Mouse (Mus musculus) heart, embryonic 10.5 days (tissue): Measurements from ENCODE around the gene Otx2. TPM values are rescaled to one million over a fixed set of nuclear protein-coding genes. Genes with fewer than 3 reads are reported as not detected.
"Not testable (repeated sequence)": the region's sequence is repeated elsewhere in the genome, so short reads cannot be mapped to it uniquely, and the experiment has no call there.

ENCODE experiments used
- DNase-seq: peaks from one replicate; pipeline ENCODE4 v3.0.0-alpha.2; 2017; ENCODE audit warnings: low spot score
- H3K27ac ChIP-seq: fragments of 300-500 bp; sonication (generic); 2 replicates; pipeline ENCODE4 v1.5.1; 2016; ENCODE audit warnings: mild to moderate bottlenecking
- H3K27me3 ChIP-seq: fragments of 300-500 bp; sonication (generic); 2 replicates; pipeline ENCODE4 v1.6.1; 2016; ENCODE audit warnings: mild to moderate bottlenecking; ENCODE audit not compliant: poor library complexity, insufficient read depth, severe bottlenecking
- H3K36me3 ChIP-seq: fragments of 300-500 bp; sonication (generic); 2 replicates; pipeline ENCODE4 v1.6.1; 2016; ENCODE audit warnings: mild to moderate bottlenecking, moderate library complexity
- H3K4me1 ChIP-seq: fragments of 300-500 bp; sonication (generic); 2 replicates; pipeline ENCODE4 v1.6.1; 2016; ENCODE audit warnings: mild to moderate bottlenecking
- H3K4me3 ChIP-seq: fragments of 300-500 bp; sonication (generic); 2 replicates; pipeline ENCODE4 v1.5.1; 2016; ENCODE audit warnings: mild to moderate bottlenecking, moderate library complexity
- H3K9me3 ChIP-seq: fragments of 300-500 bp; sonication (generic); 2 replicates; pipeline ENCODE4 v1.6.1; 2016; ENCODE audit warnings: mild to moderate bottlenecking, moderate library complexity
- WGBS: fragments of 180-500 bp; shearing (Covaris S2); methylation state at CpG from one replicate; pipeline ENCODE4 v1.1.7; 2016; 5-methylcytosine and 5-hydroxymethylcytosine counted together
- polyA plus RNA-seq: library from polyadenylated mRNA; unstranded; fragments of >200 nt; fragmentation: Nextera tagmentation; extraction: Ambion mirVana; gene quantifications from 2 replicates; pipeline ENCODE4 v1.2.1, GENCODE M21; 2016

Otx2 gene
- polyA plus RNA-seq, 1 experiment from 2014 or later: 0.20 TPM

GRCm38 (mm10) chr14:48629404-48629803, 44.2 kb downstream of the Otx2 start:
- no peaks in the 10 kb centered on the region for H3K9me3 ChIP-seq
- H3K4me1 ChIP-seq: no peaks in the 10 kb centered on the region
- DNase-seq: no peak
- whole genome bisulfite sequencing: 79% methylated on average over 9 of the region's 9 CpGs
- H3K27ac ChIP-seq: no peak overlapping the region
- no peaks in the 10 kb centered on the region for H3K27me3 ChIP-seq
- H3K4me3 ChIP-seq: no peak overlapping the region
- H3K36me3 ChIP-seq: no peaks in the 10 kb centered on the region

GRCm38 (mm10) chr14:48626271-48626670, 47.3 kb downstream of the Otx2 start:
- no peak for DNase-seq
- H3K27ac ChIP-seq: no peak overlapping the region
- H3K4me3 ChIP-seq: no peak overlapping the region
- no peaks in the 10 kb centered on the region for H3K36me3 ChIP-seq
- no peaks in the 10 kb centered on the region for H3K4me1 ChIP-seq
- no peaks in the 10 kb centered on the region for H3K27me3 ChIP-seq
- 69% methylated on average over 4 of the region's 4 CpGs for WGBS
- no peaks in the 10 kb centered on the region for H3K9me3 ChIP-seq

GRCm38 (mm10) chr14:48625331-48625694, 48.3 kb downstream of the Otx2 start:
- no peaks in the 10 kb centered on the region for H3K9me3 ChIP-seq
- H3K4me1 ChIP-seq: no peaks in the 10 kb centered on the region
- H3K36me3 ChIP-seq: no peaks in the 10 kb centered on the region
- no peak for DNase-seq
- WGBS: 76% methylated on average over 6 of the region's 6 CpGs
- H3K27me3 ChIP-seq: no peaks in the 10 kb centered on the region
- H3K27ac ChIP-seq: no peak overlapping the region
- H3K4me3 ChIP-seq: no peak overlapping the region

GRCm38 (mm10) chr14:48624596-48625330, 48.9 kb downstream of the Otx2 start:
- H3K27ac ChIP-seq: no peak overlapping the region
- WGBS: 85% methylated on average over 9 of the region's 9 CpGs

GRCm38 (mm10) chr14:48622726-48623125, 50.9 kb downstream of the Otx2 start:
- WGBS: 75% methylated on average over 9 of the region's 9 CpGs

More at GRCm38 (mm10) chr14:48624596-48625330, 48.9 kb downstream of the Otx2 start:
- no peaks in the 10 kb centered on the region for H3K4me1 ChIP-seq
- H3K27me3 ChIP-seq: no peaks in the 10 kb centered on the region
- DNase-seq: no peak
- no peak overlapping the region for H3K4me3 ChIP-seq
- no peaks in the 10 kb centered on the region for H3K9me3 ChIP-seq
- no peaks in the 10 kb centered on the region for H3K36me3 ChIP-seq

GRCm38 (mm10) chr14:48616361-48616760, 57.3 kb downstream of the Otx2 start:
- no peaks in the 10 kb centered on the region for H3K4me1 ChIP-seq
- DNase-seq: no peak
- no peak overlapping the region for H3K4me3 ChIP-seq
- no peaks in the 10 kb centered on the region for H3K9me3 ChIP-seq
- no peak overlapping the region for H3K27ac ChIP-seq
- H3K36me3 ChIP-seq: no peaks in the 10 kb centered on the region
- no peaks in the 10 kb centered on the region for H3K27me3 ChIP-seq
- WGBS: 79% methylated on average over 5 of the region's 5 CpGs

More at GRCm38 (mm10) chr14:48622726-48623125, 50.9 kb downstream of the Otx2 start:
- not testable (repeated sequence) for H3K27ac ChIP-seq, DNase-seq, H3K27me3 ChIP-seq, H3K36me3 ChIP-seq, H3K9me3 ChIP-seq, H3K4me3 ChIP-seq, H3K4me1 ChIP-seq

- no peaks in the 10 kb centered on the region for H3K4me1 ChIP-seq
- WGBS: 85% methylated on average over 15 of the region's 15 CpGs
- H3K27me3 ChIP-seq: no peaks in the 10 kb centered on the region
- no peak overlapping the region for H3K4me3 ChIP-seq
- no peaks in the 10 kb centered on the region for H3K36me3 ChIP-seq
- H3K9me3 ChIP-seq: no peaks in the 10 kb centered on the region
- no peak for DNase-seq
- H3K27ac ChIP-seq: no peak overlapping the region
Observed at GRCm38 (mm10) chr14:48608641-48609310, 64.8 kb downstream of the Otx2 start.

Other genes with a start within 250 kb of the Otx2 start
- gene Tmem260, start 227.7 kb downstream of the Otx2 start, polyA plus RNA-seq: 14.4 and 15.8 TPM in 2 replicates